Comparison of ENCODE assay signal across 23 mouse cellular contexts in genomic region chr3:9082061-9082460, GRCm38 (mm10).
"Had no signal": no experiment of that assay in that cellular context is flagged by ENCODE, and none has a peak within 500 bp of the region (broad histone marks: within the 10 kb centered on the region; RNA-seq: fewer than 3 reads in every experiment).

No protein-coding gene starts in this region.

- H3K9ac ChIP-seq: limb, embryonic 13.5 days; liver, embryonic 12.5 days; liver, embryonic 15.5 days; lung, embryonic 15.5 days; midbrain, embryonic 12.5 days had no signal

- H3K4me3 ChIP-seq: limb, embryonic 10.5 days; limb, embryonic 13.5 days; liver, embryonic 12.5 days; liver, embryonic 15.5 days; lung, embryonic 15.5 days; megakaryocyte, embryonic 14.5 days; midbrain, embryonic 12.5 days; myocyte had no signal

- H3K9me3 ChIP-seq: limb, embryonic 10.5 days; limb, embryonic 13.5 days; liver, embryonic 12.5 days; liver, embryonic 15.5 days; lung, embryonic 15.5 days; megakaryocyte, embryonic 14.5 days; midbrain, embryonic 12.5 days had no signal

- DNase-seq: kidney, adult 18-20 months; kidney, postnatal 10 days; kidney, postnatal 36 days; liver; lung, adult 18-20 months; lung, postnatal 10 days; lung, postnatal 36 days; right cerebral cortex, adult 18-20 months; right cerebral cortex, postnatal 14 days; right cerebral cortex, postnatal 4 days; thymus, adult 2 months; thymus, postnatal 14 days; thymus, postnatal 4 days had no signal

- H3K27me3 ChIP-seq: limb, embryonic 13.5 days; liver, embryonic 12.5 days; liver, embryonic 15.5 days; lung, embryonic 15.5 days; midbrain, embryonic 12.5 days had no signal

- H3K4me1 ChIP-seq: limb, embryonic 10.5 days; limb, embryonic 13.5 days; liver, embryonic 12.5 days; liver, embryonic 15.5 days; lung, embryonic 15.5 days; megakaryocyte, embryonic 14.5 days; midbrain, embryonic 12.5 days had no signal

- ATAC-seq: liver, embryonic 12.5 days; midbrain, embryonic 16.5 days had no signal

- H3K36me3 ChIP-seq: limb, embryonic 10.5 days; limb, embryonic 13.5 days; liver, embryonic 12.5 days; liver, embryonic 15.5 days; lung, embryonic 15.5 days; midbrain, embryonic 12.5 days had no signal

- H3K27ac ChIP-seq: limb, embryonic 10.5 days; limb, embryonic 13.5 days; liver, embryonic 12.5 days; liver, embryonic 15.5 days; lung, embryonic 15.5 days; midbrain, embryonic 12.5 days; stomach, postnatal 0 days had no signal

- H3K4me2 ChIP-seq: limb, embryonic 13.5 days; liver, embryonic 12.5 days; liver, embryonic 15.5 days; lung, embryonic 15.5 days; midbrain, embryonic 12.5 days had no signal
